Mouse (Mus musculus) c-Kit-positive CD71-positive TER-119-positive erythroid progenitor cells, embryonic 14.5 days (primary cell): ENCODE data around the gene Xkr7.
A peak's percentile ranks its signal among the peaks of the same experiment; 100 is the strongest.

Experiments used
- DNase-seq: peaks from one replicate; pipeline ENCODE4 v3.0.0-alpha.2; 2013; ENCODE audit warnings: low spot score

Gene Xkr7

GRCm38 (mm10) chr2:153031126-153032082 is at the start of gene Xkr7:
Gene Xkr7, plus strand, starts transcription at chr2:153031852.
- no peak for DNase-seq

DNA sequence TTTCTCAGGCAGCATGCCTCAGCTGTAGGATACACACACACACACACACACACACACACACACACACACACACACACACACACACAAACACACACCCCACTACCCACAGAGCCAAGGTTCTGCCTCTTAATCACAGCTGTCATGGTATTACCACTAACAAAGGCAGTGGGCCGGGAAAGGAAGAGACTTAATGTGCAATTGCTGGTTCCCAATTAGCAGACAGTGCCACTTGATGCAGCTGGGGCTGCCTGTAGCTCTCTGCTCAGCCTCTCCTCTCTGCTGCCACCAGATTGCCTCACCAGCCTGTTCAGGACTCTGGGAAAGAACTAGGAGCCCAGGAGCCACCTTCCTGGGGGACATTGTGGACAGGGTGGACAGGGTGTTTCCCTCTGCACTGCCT is 46.1 kb upstream of the Xkr7 start:
- DNase-seq = no peak

- no peak for DNase-seq
Measured at GRCm38 (mm10) chr2:152991529-152991928, 40.1 kb upstream of the Xkr7 start.

DNA sequence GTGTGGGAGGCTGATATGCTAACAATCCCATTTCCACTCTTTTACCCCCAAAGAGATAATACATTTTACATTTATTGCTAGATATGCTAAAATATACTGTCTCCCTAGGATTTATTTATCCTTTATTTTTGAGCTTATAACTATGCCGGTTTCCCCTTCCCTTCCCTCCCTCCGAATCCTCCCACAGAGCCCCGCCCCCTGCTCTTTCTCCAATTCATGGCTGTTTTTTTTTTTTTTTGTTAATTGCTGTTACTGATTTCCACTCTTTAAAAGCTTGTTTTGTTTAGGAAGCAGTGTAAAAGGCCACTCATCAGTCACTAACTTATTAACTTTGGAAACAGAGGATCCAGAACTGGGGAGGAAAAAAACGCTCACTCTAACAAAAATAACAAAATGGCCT is 34.6 kb upstream of the Xkr7 start:
- no peak for DNase-seq

GRCm38 (mm10) chr2:153002492-153003248 is 29.0 kb upstream of the Xkr7 start:
- no peak for DNase-seq

DNA sequence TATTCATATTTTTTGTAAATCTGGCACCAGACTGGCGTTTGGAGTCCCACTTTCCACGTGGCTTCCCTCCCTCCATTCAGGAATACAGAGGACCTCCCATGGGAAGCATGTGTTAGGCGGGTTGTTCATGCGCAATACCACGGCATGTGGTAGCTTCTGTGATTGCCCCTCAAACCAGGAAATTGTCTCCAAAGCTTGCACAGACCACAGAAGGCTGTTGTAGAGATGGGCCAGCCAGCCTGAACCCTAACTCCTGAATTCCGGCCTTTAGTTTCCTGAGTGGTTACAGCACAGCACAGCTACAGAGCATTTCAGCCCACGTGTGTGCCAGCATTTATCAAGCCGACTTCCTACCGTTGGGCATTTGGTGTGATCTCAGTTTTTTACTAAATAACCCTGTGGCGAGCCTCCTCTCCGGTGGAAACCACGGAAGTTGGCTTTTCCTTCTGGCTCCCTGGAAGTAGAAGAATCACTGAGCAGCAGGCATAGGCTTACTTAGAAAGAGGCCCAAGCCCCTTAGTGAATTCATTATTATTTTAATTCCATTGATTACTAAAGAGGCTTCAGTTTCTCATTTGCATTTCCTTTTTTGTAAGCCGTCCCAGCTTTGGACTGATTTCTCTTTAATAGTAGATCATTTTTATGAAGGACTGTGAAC is 27.8 kb upstream of the Xkr7 start:
- DNase-seq = no peak

DNA sequence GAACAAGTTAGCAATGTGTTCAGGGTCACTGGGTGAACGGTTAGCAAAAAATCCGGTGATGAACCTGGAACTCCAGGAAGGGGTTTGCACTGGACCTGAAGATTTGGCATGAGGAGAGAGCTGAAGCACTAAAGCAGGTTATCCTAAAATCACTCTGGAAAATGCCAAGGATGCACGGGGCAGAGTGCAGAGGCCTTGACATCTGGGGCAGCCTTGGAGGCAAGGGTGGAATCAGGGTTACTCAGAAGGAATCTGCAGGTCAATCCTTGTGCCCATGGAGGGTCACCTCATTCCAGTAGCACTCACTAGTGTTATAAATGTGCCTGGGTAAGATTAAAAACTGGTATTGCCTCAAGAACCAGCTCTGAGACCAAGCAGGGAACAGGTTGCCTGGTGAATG is 25.7 kb upstream of the Xkr7 start:
- DNase-seq = no peak

- no peak for DNase-seq
Measured at GRCm38 (mm10) chr2:153009192-153009973, 22.3 kb upstream of the Xkr7 start.

DNA sequence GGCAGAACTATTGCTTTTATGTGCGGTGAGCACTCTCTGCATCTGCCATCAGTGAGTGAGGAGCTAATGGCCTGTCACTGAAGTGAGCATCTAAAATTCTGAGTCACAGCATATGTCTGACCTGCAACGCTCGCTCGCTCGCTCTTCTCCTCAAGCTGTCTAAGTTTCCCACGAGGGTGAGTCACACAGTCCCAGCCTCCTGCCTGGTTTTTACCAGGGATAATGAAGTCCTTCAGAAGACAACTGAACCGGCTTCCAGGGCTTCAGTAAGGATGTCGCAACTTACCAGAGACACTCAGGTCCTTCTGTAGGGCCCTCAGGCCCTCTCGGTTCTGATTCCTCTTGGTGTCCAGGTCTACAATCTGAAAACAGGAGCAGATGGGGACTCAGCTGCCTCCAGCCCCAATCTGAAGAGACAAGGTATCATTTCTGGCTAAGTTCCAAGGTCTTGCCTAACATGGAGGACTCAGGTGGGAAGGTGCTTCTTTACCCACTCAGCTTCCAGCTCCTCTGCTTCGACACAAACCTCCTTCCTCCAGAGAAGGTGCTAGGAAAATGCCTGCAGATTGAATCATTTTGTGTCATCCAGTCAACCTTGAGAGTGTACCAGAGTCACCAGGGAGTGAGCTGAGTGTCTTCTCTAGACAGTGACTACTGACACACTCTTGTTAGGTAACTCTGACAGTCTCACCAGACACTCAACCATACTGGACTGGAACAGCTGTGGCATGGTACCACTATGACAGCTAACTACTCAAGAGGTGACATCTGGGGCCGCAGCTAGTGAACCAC is 17.7 kb upstream of the Xkr7 start:
- no peak for DNase-seq

GRCm38 (mm10) chr2:153014758-153015593 is 16.7 kb upstream of the Xkr7 start, which contains the start of gene Pdrg1:
Gene Pdrg1, minus strand, starts transcription at chr2:153015427.
- peak; percentile 92 for DNase-seq

GRCm38 (mm10) chr2:153015804-153016203 is 15.8 kb upstream of the Xkr7 start:
- no peak for DNase-seq

- DNase-seq = no peak
Measured at GRCm38 (mm10) chr2:153016786-153017185, 14.9 kb upstream of the Xkr7 start.

DNA sequence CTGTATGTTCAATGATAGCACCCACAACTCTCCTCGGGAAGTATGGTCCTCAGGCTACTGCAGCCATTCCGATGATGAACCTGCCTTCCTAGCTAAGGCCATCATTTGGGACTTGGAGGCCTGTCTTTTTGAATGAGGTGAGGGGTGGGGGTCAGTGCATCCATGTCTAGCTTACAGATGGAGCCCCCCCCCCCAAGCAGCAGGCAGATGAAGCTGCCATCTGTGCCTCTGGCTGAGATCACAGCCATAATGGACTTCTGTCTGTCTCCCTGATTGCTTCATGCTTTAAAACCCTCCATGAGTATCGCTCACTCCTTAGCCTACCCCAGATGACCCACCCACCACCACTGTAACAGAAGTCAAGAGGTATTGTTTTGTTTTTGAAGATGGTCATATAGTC is 12.3 kb upstream of the Xkr7 start:
- DNase-seq = no peak

GRCm38 (mm10) chr2:153021163-153021562 is 10.5 kb upstream of the Xkr7 start:
- no peak for DNase-seq

GRCm38 (mm10) chr2:153022855-153023254 is 8.8 kb upstream of the Xkr7 start:
- no peak for DNase-seq

- no peak for DNase-seq
Measured at GRCm38 (mm10) chr2:153026052-153026451, 5.6 kb upstream of the Xkr7 start.

GRCm38 (mm10) chr2:153027501-153027900 is 4.2 kb upstream of the Xkr7 start:
- DNase-seq = no peak

DNA sequence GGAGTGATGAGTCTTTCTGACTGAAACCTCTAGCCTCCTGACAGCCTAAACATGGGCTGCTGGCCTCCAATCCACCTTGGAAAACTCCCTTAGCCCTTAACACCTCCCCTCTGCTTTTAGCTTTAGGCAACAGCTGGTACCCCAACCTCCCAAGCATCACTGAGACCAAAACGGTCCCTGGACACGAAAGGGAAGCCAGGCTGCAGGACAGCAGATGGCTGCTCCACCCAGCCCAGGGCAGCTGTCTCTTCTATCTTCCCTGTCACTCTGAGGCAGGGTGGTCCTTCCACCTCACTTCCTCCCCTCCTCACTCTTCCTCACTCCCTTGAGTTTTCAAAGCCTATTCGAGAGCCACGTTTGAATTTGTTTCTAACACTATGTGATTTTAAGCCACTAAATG is 1.2 kb upstream of the Xkr7 start:
- DNase-seq = no peak

- peak; percentile 56 for DNase-seq
Measured at GRCm38 (mm10) chr2:153032083-153032842, 611 bp downstream of the Xkr7 start.
